Mouse (Mus musculus): ENCODE data around the gene Zbtb40. TPM values are rescaled to one million over a fixed set of nuclear protein-coding genes. Genes with fewer than 3 reads are reported as not detected.

Gene Zbtb40
- 28.1 TPM for total RNA-seq (2023)

GRCm38 (mm10) chr4:137048550-137049032, at the start of gene Zbtb40:
Gene Zbtb40, minus strand, starts transcription at chr4:137048801.

GRCm38 (mm10) chr4:136956751-136957446, 91.7 kb downstream of the Zbtb40 start, which contains the start of gene Epha8:
Gene Epha8, minus strand, starts transcription at chr4:136956816.

Other genes with a start within 250 kb of the Zbtb40 start
- not detected for gene Ephb2, start 212.8 kb downstream of the Zbtb40 start, total RNA-seq (2023)
- gene C1qb, start 162.6 kb downstream of the Zbtb40 start, total RNA-seq (2023), result 8.6 TPM
- gene C1qc, start 155.7 kb downstream of the Zbtb40 start, total RNA-seq (2023), result 4.9 TPM
- 5.1 TPM for gene C1qa, start 150.0 kb downstream of the Zbtb40 start, total RNA-seq (2023)
- not detected for gene Epha8, start 92.0 kb downstream of the Zbtb40 start, total RNA-seq (2023)
- not detected for gene Wnt4, start 228.7 kb upstream of the Zbtb40 start, total RNA-seq (2023)

Measured in CD8-positive naive resting alpha-beta T cell, adult 57 days (primary cell).